Mouse (Mus musculus) bone marrow macrophage, adult 2 months (primary cell): Measurements from ENCODE around the gene Mllt3.

ENCODE experiments used
- CTCF ChIP-seq: IDR thresholded peaks from 2 replicates; pipeline ENCODE4 v1.5.1; 2012; ENCODE audit warnings: low read depth, mild to moderate bottlenecking, low read length, moderate library complexity
- POLR2A ChIP-seq: IDR thresholded peaks from 2 replicates; pipeline ENCODE4 v1.6.1; 2012; ENCODE audit warnings: mild to moderate bottlenecking, low read depth, low read length, borderline replicate concordance

DNA sequence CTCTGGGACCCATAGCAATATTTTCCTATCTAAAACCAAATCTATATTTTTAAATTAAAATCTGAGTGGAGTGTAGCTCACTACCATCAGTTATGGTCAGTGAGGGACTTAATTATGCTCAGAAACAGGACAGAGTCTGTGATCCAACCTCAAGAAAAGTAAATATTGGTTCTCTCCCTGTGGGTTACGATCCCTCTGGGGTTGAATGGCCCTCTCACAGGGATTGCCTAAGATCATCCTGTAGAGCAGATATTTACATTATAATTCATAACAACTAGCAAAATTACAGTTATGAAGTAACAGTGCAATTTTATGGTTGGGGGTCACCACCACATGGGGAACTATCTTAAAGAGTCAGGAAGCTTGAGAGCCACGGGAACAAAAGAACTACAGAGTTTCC, 152.9 kb downstream of the Mllt3 start:
- no peak for TF ChIP-seq POLR2A
- TF ChIP-seq CTCF: no peak
